Mouse (Mus musculus): ENCODE results near the gene Tspan4. TPM values are rescaled to one million over a fixed set of nuclear protein-coding genes. Genes with fewer than 3 reads are reported as not detected.

Gene Tspan4
- total and polyA plus RNA-seq, 2 experiments from 2014 or later: 54.9 to 79.6 TPM

DNA sequence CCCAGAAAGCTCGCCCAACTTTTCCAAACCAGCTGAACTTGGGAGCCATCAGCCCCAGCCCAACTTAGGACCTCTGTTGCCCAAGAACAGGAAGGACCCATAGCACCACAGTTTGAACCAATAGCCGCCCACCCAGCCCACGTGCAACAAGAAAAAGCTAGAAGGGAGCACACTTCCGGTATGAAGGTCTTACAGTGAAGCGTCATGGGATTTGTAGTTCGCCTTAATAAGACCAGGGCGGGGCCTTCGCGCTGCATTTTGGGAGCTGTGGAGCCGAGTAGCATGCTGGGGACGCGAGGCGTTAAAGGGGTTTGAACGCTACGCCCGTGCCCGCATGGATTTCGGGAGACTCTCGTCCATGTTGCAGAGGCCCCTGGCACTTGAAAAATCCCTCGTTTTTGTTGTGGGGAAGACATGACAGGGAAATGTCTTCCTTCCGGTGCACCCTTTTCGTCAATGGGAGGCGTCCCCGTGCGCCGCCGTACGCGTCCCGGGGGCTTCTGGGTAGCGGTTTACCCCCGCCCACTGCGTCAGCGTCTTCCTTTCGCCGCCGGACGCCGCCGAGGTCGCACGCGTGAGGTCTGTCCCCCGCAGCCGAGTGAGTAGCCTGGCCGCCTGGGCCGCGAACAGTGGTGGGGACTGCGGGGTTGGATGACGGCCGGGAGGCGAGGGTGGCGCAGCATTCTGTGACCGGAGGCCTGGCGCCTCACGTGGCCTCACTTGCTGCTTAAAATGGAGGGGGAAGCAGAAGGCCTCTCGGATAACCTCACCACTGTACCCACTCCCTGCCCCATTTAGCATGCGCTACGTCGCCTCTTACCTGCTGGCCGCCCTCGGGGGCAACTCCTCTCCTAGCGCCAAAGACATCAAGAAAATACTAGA, 27.7 kb upstream of the Tspan4 start, which contains the start of gene Rplp2:
Gene Rplp2 (plus strand): TSS at position 261 of the 882 bp plus-strand sequence.
- TF ChIP-seq CTCF (IDR thresholded peaks at IDR 0.05; ENCODE audit: low read depth): peak; percentile 33
- Histone ChIP-seq H3K4me1 (ENCODE audit: insufficient read depth) (peaks cover 11% of the 10 kb centered on the region; the same call in 1 of the 2 replicates), H3K4me2 (ENCODE audit: low read depth) (peak within 1 kb of the TSS; percentile 66), H3K27me3 (ENCODE audit: insufficient read depth, low read length) (no peaks in the 10 kb centered on the region), H3K27ac (ENCODE audit: low read depth, low read length) (peak within 1 kb of the TSS; percentile 88), H3K4me3 (ENCODE audit: low read depth, low read length) (peak within 1 kb of the TSS; percentile 66), H3K9ac (peak within 1 kb of the TSS; percentile 78), H3K9me3 (ENCODE audit: low read length) (no peaks in the 10 kb centered on the region), H3K36me3 (ENCODE audit: insufficient read depth) (peaks cover 32% of the 10 kb centered on the region)
- WGBS: 1% methylated on average over 63 of the region's 63 CpGs
- ATAC-seq (peak; percentile 96), DNase-seq (peak; percentile 95)

GRCm38 (mm10) chr7:141451928-141452327, 23.1 kb upstream of the Tspan4 start:
- Histone ChIP-seq H3K4me2 (ENCODE audit: low read depth) (no peak overlapping the region), H3K9ac (no peak overlapping the region), H3K36me3 (ENCODE audit: insufficient read depth) (peaks cover 33% of the 10 kb centered on the region), H3K9me3 (ENCODE audit: low read length) (no peaks in the 10 kb centered on the region), H3K4me1 (ENCODE audit: insufficient read depth) (peaks cover 15% of the 10 kb centered on the region), H3K27ac (ENCODE audit: low read depth, low read length) (no peak overlapping the region), H3K27me3 (ENCODE audit: insufficient read depth, low read length) (no peaks in the 10 kb centered on the region), H3K4me3 (ENCODE audit: low read depth, low read length) (no peak overlapping the region)
- DNase-seq: no peak
- TF ChIP-seq CTCF (IDR thresholded peaks at IDR 0.05; ENCODE audit: low read depth): no peak
- no peak for ATAC-seq

DNA sequence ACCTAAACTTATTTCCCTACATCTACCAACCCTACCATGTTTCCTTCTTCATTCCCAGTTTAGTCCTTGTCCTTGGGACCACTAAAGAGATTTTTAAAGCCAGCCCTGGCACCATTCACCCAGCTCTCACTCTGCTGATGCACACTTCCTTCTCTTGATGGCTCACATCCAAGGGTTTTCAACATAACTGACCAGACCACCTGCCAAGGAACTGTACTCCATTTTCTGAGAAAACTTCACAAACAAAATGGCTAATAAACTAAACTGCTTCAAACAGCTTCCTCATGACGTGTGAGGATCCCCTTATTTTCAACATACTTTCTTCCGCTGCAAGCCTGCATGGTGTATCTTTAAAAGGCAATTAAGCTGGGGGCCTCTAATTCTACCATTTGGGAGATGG, 21.4 kb upstream of the Tspan4 start:
- H3K9ac ChIP-seq: no peak overlapping the region
- no peaks in the 10 kb centered on the region for H3K27me3 ChIP-seq (ENCODE audit: insufficient read depth, low read length)
- TF ChIP-seq CTCF (IDR thresholded peaks at IDR 0.05; ENCODE audit: low read depth): no peak
- H3K4me1 ChIP-seq (ENCODE audit: insufficient read depth): peaks cover 9% of the 10 kb centered on the region
- H3K4me3 ChIP-seq (ENCODE audit: low read depth, low read length): no peak overlapping the region
- DNase-seq (no peak), ATAC-seq (no peak)
- H3K4me2 ChIP-seq (ENCODE audit: low read depth): no peak overlapping the region
- WGBS: 73% methylated on average over 2 of the region's 2 CpGs
- H3K36me3 ChIP-seq (ENCODE audit: insufficient read depth): peaks cover 33% of the 10 kb centered on the region
- no peak overlapping the region for H3K27ac ChIP-seq (ENCODE audit: low read depth, low read length)
- no peaks in the 10 kb centered on the region for H3K9me3 ChIP-seq (ENCODE audit: low read length)

DNA sequence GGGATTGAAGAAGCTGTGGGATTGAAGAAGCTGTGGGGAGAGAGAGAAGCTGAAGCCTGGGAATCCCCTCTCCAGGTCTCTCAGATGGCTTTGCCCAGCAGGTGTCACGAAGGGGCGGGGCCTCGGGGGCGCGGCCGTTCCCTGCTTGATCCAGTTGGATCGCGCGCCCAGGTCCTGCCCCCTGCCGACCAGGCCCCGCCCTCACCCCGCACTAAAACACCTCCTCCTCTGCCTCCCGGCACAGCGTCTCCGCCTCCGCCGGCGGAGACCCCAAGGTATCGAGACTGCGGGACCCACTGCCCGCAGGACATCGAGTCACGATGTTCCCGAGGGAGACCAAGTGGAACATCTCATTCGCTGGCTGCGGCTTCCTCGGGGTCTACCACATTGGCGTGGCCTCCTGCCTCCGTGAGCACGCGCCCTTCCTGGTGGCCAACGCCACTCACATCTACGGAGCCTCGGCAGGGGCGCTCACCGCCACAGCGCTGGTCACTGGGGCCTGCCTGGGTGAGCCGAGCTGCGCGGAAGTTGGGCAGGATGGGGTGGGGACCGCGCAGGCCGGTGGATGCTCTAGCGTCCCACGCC, 20.0 kb upstream of the Tspan4 start, which contains the start of gene Pnpla2:
Gene Pnpla2 (plus strand): TSS at position 232 of the 585 bp plus-strand sequence.
- H3K4me1 ChIP-seq (ENCODE audit: insufficient read depth): peaks cover 9% of the 10 kb centered on the region
- H3K4me2 ChIP-seq (ENCODE audit: low read depth): peak within 1 kb of the TSS; percentile 92
- WGBS: under 1% methylated on average over 45 of the region's 45 CpGs
- no peaks in the 10 kb centered on the region for H3K27me3 ChIP-seq (ENCODE audit: insufficient read depth, low read length)
- ATAC-seq (peak; percentile 83), DNase-seq (peak; percentile 86)
- H3K9me3 ChIP-seq (ENCODE audit: low read length): no peaks in the 10 kb centered on the region
- H3K36me3 ChIP-seq (ENCODE audit: insufficient read depth): peaks cover 37% of the 10 kb centered on the region
- peak within 1 kb of the TSS; percentile 65 for H3K9ac ChIP-seq
- peak within 1 kb of the TSS; percentile 56 for H3K4me3 ChIP-seq (ENCODE audit: low read depth, low read length)
- peak within 1 kb of the TSS; percentile 66 for H3K27ac ChIP-seq (ENCODE audit: low read depth, low read length)
- TF ChIP-seq CTCF (IDR thresholded peaks at IDR 0.05; ENCODE audit: low read depth): peak; percentile 35

DNA sequence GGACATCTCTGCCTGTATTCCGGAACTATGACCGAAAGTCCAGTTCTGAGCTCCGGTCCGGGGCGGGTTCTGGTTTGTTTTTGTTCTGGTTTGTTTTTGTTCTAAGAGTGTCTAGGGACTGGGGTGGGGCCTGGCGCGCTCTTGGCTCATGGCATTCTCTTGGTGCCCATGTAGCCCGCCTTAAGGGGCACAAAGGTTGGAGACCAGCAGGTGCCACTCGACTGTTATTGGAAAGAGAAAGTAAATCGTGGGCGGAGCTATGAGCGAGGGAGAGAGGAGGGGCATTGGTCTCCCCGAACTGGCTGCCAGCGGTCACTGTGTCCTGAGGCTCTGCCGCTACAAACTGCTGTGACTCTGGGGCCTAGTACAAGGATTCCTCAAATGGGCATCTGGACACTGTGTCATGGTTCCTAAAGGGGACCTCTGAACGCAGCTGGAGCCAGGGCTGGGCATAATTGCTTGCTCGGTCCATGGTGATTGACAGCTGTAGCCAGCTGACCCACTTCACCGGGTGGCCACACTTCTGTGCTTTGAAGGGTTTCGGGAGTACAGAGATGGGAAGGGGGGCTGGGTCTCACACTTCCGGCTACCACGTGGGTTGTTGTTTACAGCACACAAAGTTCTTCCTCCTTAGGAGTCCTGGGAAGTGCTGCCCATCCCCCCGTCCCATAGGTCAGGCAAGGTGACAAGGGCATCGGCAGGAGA, 19.3 kb upstream of the Tspan4 start:
- Histone ChIP-seq H3K9ac (peak overlapping the region; percentile 65), H3K36me3 (ENCODE audit: insufficient read depth) (peaks cover 32% of the 10 kb centered on the region), H3K27ac (ENCODE audit: low read depth, low read length) (peak overlapping the region; percentile 66), H3K4me3 (ENCODE audit: low read depth, low read length) (peak overlapping the region; percentile 56), H3K9me3 (ENCODE audit: low read length) (no peaks in the 10 kb centered on the region), H3K4me2 (ENCODE audit: low read depth) (peak overlapping the region; percentile 92), H3K27me3 (ENCODE audit: insufficient read depth, low read length) (peaks cover 3% of the 10 kb centered on the region; the same call in 1 of the 2 replicates), H3K4me1 (ENCODE audit: insufficient read depth) (peaks cover 9% of the 10 kb centered on the region)
- WGBS: 2% methylated on average over 23 of the region's 23 CpGs
- DNase-seq (no peak), ATAC-seq (peak; percentile 12)
- no peak for TF ChIP-seq CTCF (IDR thresholded peaks at IDR 0.05; ENCODE audit: low read depth)

DNA sequence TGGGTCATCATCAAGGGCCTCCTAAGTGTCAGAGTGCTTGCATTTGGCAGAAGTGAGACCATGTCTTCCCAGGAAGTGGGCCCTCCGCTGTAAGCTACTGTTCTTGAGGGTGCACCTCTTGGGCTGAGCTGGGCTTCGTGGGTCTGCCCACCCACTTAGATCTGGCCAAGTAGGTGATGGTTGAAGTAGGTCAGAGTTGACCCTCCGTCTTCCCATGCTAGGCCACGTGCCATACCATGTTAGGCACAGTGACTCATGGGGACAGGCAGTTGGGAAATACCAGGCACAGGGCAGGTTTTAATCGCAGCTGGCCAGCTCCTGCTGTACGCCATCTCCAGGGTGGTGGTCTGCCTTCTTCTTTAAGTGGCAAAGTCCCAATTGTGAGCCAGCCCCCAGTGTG, 18.3 kb upstream of the Tspan4 start:
- WGBS: 89% methylated on average over 6 of the region's 6 CpGs
- Histone ChIP-seq H3K27ac (ENCODE audit: low read depth, low read length) (no peak overlapping the region), H3K9me3 (ENCODE audit: low read length) (no peaks in the 10 kb centered on the region), H3K27me3 (ENCODE audit: insufficient read depth, low read length) (peaks cover 13% of the 10 kb centered on the region), H3K4me1 (ENCODE audit: insufficient read depth) (peaks cover 9% of the 10 kb centered on the region), H3K36me3 (ENCODE audit: insufficient read depth) (peaks cover 23% of the 10 kb centered on the region), H3K4me2 (ENCODE audit: low read depth) (peak overlapping the region; percentile 92; the same call in 1 of the 2 replicates), H3K4me3 (ENCODE audit: low read depth, low read length) (no peak overlapping the region), H3K9ac (no peak overlapping the region)
- DNase-seq (no peak), ATAC-seq (no peak)
- no peak for TF ChIP-seq CTCF (IDR thresholded peaks at IDR 0.05; ENCODE audit: low read depth)

All from forebrain, postnatal 0 days (tissue).